Mouse (Mus musculus) ES-Bruce4 (cell line): ENCODE results near the gene Wasf2. TPM values are rescaled to one million over a fixed set of nuclear protein-coding genes. Genes with fewer than 3 reads are reported as not detected.
A peak's percentile ranks its signal among the peaks of the same experiment; 100 is the strongest.

Experiments used
- H3K27ac ChIP-seq: 2 replicates; pipeline ENCODE4 v1.5.1; 2012; ENCODE audit warnings: low read length, inconsistent platforms; ENCODE audit not compliant: insufficient read depth
- H3K27me3 ChIP-seq: 2 replicates; pipeline ENCODE4 v1.6.1; 2012; ENCODE audit warnings: mild to moderate bottlenecking, low read length, inconsistent platforms; ENCODE audit not compliant: control insufficient read depth, poor library complexity, insufficient read depth, severe bottlenecking
- H3K36me3 ChIP-seq: 2 replicates; pipeline ENCODE4 v1.6.1; 2012; ENCODE audit warnings: inconsistent platforms, mild to moderate bottlenecking, low read length, moderate library complexity; ENCODE audit not compliant: control insufficient read depth, poor library complexity, insufficient read depth, severe bottlenecking
- H3K4me1 ChIP-seq: one replicate; pipeline ENCODE4 v1.8.1; 2011; ENCODE audit warnings: low read length; ENCODE audit not compliant: control insufficient read depth, insufficient read depth
- H3K4me3 ChIP-seq: 2 replicates; pipeline ENCODE4 v1.5.1; 2011; ENCODE audit warnings: low read depth, mild to moderate bottlenecking, low read length
- H3K9ac ChIP-seq: 2 replicates; pipeline ENCODE4 v1.6.1; 2012; ENCODE audit warnings: low read depth, mild to moderate bottlenecking, inconsistent platforms; ENCODE audit not compliant: poor library complexity, severe bottlenecking
- H3K9me3 ChIP-seq: replicated peaks from 2 replicates; pipeline ENCODE4 v1.6.1; 2012; ENCODE audit warnings: mild to moderate bottlenecking, low read length, inconsistent platforms; ENCODE audit not compliant: control insufficient read depth, poor library complexity, insufficient read depth, severe bottlenecking
- CTCF ChIP-seq: IDR thresholded peaks from one replicate; pipeline ENCODE4 v1.8.1; 2011; ENCODE audit warnings: low read depth, low read length
- EP300 ChIP-seq: IDR thresholded peaks from 2 replicates; pipeline ENCODE4 v1.6.1; 2011; ENCODE audit warnings: low read depth, low read length; ENCODE audit not compliant: insufficient read depth
- POLR2A ChIP-seq: IDR thresholded peaks from one replicate; pipeline ENCODE4 v1.8.1; 2011; ENCODE audit warnings: low read length; ENCODE audit not compliant: insufficient read depth
- polyA plus RNA-seq: library from polyadenylated mRNA; stranded (reverse); fragments of >200 nt; gene quantifications from 2 replicates; pipeline ENCODE4 v1.2.4, GENCODE M21; 2011; ENCODE audit warnings: low read depth; ENCODE audit not compliant: missing spikeins, insufficient read depth, insufficient read length

Gene Wasf2
- polyA plus RNA-seq, 1 experiment, result 103 TPM

DNA sequence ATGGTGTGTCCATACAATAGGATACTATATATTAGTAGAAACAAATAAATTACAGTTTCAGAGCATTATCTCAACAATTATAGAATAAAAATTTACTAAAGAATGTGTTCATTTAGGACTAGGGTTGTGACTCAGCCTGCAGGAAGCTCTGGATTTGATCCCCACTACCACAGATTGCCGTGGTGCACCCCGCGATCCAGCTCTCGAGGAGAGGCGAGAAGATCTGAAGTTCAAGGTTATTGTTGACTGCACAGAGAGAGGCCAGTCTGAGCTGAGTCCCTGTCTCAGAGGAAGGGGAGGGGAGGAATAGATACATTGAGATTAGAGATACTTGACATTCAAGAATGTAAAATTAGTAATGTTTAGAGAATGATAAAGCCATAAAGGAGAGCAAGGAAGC is 24.7 kb downstream of the Wasf2 start:
- Histone ChIP-seq H3K9ac (no peak overlapping the region), H3K9me3 (no peaks in the 10 kb centered on the region), H3K27me3 (no peaks in the 10 kb centered on the region), H3K4me1 (peaks cover 2% of the 10 kb centered on the region), H3K36me3 (no peaks in the 10 kb centered on the region), H3K4me3 (no peak overlapping the region), H3K27ac (no peak overlapping the region)
- TF ChIP-seq EP300, result no peak
- TF ChIP-seq CTCF, result no peak
- no peak for TF ChIP-seq POLR2A

GRCm38 (mm10) chr4:133155726-133156125 is 25.4 kb downstream of the Wasf2 start:
- H3K27ac ChIP-seq, result no peak overlapping the region
- no peaks in the 10 kb centered on the region for H3K27me3 ChIP-seq
- TF ChIP-seq EP300 (no peak), POLR2A (no peak), CTCF (no peak)
- H3K9ac ChIP-seq, result no peak overlapping the region
- no peaks in the 10 kb centered on the region for H3K9me3 ChIP-seq
- H3K4me1 ChIP-seq, result peaks cover 2% of the 10 kb centered on the region
- no peaks in the 10 kb centered on the region; the same call in 1 of the 2 replicates for H3K36me3 ChIP-seq
- H3K4me3 ChIP-seq, result no peak overlapping the region

DNA sequence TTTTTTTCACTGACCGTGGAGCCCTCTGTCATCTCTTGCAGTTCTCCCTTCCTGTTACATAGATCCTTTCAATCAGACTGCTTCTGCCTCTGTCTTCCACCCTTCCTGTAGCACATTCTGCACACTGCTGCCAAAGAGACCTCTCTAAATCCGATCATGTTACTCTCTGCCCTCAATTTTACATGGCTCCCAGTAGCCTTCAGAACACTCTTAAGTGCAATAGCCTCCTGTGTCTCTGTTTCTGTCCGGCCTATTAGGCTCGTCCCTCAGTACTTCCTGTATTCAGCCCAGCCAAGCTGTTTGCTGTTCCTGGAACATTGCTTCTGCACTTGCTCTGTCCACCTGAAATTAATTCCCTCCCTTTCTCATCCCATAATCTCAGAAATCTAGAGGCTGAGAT is 26.1 kb downstream of the Wasf2 start:
- H3K27me3 ChIP-seq, result no peaks in the 10 kb centered on the region
- peaks cover 2% of the 10 kb centered on the region for H3K4me1 ChIP-seq
- no peaks in the 10 kb centered on the region; the same call in 1 of the 2 replicates for H3K36me3 ChIP-seq
- H3K9ac ChIP-seq, result no peak overlapping the region
- H3K27ac ChIP-seq, result peak overlapping the region; percentile 39; the same call in 1 of the 2 replicates
- TF ChIP-seq POLR2A (no peak), EP300 (no peak), CTCF (no peak)
- H3K9me3 ChIP-seq, result no peaks in the 10 kb centered on the region
- H3K4me3 ChIP-seq, result no peak overlapping the region

DNA sequence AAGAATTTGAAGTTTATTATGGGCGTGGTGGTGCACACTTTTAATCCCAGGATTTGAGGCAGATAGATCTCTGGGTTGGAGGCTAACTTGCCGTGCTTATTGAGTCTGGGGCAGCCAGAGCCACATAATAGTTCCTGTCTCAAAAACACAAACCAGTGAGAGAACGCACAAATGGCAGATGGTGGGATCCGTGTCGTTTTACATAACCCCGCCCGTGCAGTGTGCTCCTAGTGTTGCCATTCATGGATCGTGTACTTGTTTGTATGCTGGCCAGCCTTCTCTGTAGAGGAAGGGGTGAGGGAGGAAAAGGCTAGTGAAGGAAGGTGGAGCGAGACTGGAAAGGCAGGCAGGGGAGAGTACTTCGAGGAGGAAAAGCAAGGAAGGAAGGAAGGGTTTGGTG is 26.5 kb downstream of the Wasf2 start:
- Histone ChIP-seq H3K4me3 (no peak overlapping the region), H3K27me3 (no peaks in the 10 kb centered on the region), H3K9ac (no peak overlapping the region), H3K36me3 (no peaks in the 10 kb centered on the region; the same call in 1 of the 2 replicates), H3K27ac (peak overlapping the region; percentile 39; the same call in 1 of the 2 replicates), H3K9me3 (no peaks in the 10 kb centered on the region), H3K4me1 (peaks cover 2% of the 10 kb centered on the region)
- no peak for TF ChIP-seq POLR2A
- TF ChIP-seq CTCF, result no peak
- TF ChIP-seq EP300, result no peak

DNA sequence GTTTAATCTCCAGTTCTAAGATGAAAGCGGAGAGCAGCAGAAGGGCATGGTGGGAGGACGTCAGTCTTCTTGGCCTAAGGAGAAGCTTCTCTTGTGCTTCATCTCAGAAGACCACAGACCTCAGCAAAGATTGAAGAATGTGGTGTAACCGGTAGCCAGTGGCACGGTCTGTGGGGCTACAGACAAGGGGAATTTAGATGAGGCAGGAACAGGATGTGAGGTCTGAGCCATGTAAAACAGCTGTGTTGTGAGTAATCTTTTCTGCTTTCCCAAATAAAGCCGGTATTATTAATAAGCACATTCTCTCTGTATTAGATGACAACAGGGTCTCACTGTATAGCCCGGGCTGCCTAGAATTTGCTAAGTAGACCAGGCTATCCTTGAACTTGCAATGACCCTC is 28.8 kb downstream of the Wasf2 start:
- Histone ChIP-seq H3K36me3 (no peaks in the 10 kb centered on the region; the same call in 1 of the 2 replicates), H3K9ac (no peak overlapping the region), H3K4me3 (no peak overlapping the region), H3K27ac (no peak overlapping the region), H3K4me1 (peaks cover 2% of the 10 kb centered on the region), H3K9me3 (no peaks in the 10 kb centered on the region), H3K27me3 (no peaks in the 10 kb centered on the region)
- TF ChIP-seq CTCF (no peak), EP300 (no peak), POLR2A (no peak)

- Histone ChIP-seq H3K27ac (no peak overlapping the region), H3K36me3 (no peaks in the 10 kb centered on the region; the same call in 1 of the 2 replicates), H3K4me1 (peaks cover 2% of the 10 kb centered on the region), H3K9ac (no peak overlapping the region), H3K9me3 (no peaks in the 10 kb centered on the region), H3K4me3 (no peak overlapping the region), H3K27me3 (no peaks in the 10 kb centered on the region)
- no peak for TF ChIP-seq CTCF
Observed at GRCm38 (mm10) chr4:133159646-133160045, 29.3 kb downstream of the Wasf2 start.
